Mouse (Mus musculus) neural tube, embryonic 15.5 days (tissue): ENCODE measurements around the gene Aplp2. TPM values are rescaled to one million over a fixed set of nuclear protein-coding genes. Genes with fewer than 3 reads are reported as not detected.
A peak's percentile ranks its signal among the peaks of the same experiment; 100 is the strongest.

Experiments
- ATAC-seq: fragments of 200-750 bp; cut with Nextera tagmentation; 2 replicates; pipeline ENCODE4 v1.8.0; 2017; ENCODE audit warnings: mild to moderate bottlenecking, moderate TSS enrichment, moderate library complexity; ENCODE audit not compliant: low FRiP score
- H3K27ac ChIP-seq: fragments of 300-500 bp; sonication (generic); replicated peaks from 2 replicates; pipeline ENCODE4 v1.5.1; 2015; ENCODE audit warnings: mild to moderate bottlenecking, inconsistent platforms
- H3K27me3 ChIP-seq: fragments of 300-500 bp; sonication (generic); replicated peaks from 2 replicates; pipeline ENCODE4 v1.6.1; 2015; ENCODE audit warnings: inconsistent platforms
- H3K36me3 ChIP-seq: fragments of 300-500 bp; sonication (generic); 2 replicates; pipeline ENCODE4 v1.6.1; 2015; ENCODE audit warnings: inconsistent platforms
- H3K4me1 ChIP-seq: fragments of 300-500 bp; sonication (generic); 2 replicates; pipeline ENCODE4 v1.6.1; 2015; ENCODE audit warnings: inconsistent platforms
- H3K4me2 ChIP-seq: fragments of 300-500 bp; sonication (generic); 2 replicates; pipeline ENCODE4 v1.6.1; 2015; ENCODE audit warnings: inconsistent platforms, mild to moderate bottlenecking, moderate library complexity
- H3K4me3 ChIP-seq: fragments of 300-500 bp; sonication (generic); replicated peaks from 2 replicates; pipeline ENCODE4 v1.5.1; 2015; ENCODE audit warnings: mild to moderate bottlenecking, inconsistent platforms
- H3K9ac ChIP-seq: fragments of 300-500 bp; sonication (generic); replicated peaks from 2 replicates; pipeline ENCODE4 v1.6.1; 2015; ENCODE audit warnings: mild to moderate bottlenecking, inconsistent platforms
- H3K9me3 ChIP-seq: fragments of 300-500 bp; sonication (generic); replicated peaks from 2 replicates; pipeline ENCODE4 v1.6.1; 2016; ENCODE audit warnings: inconsistent platforms
- WGBS: fragments of 180-500 bp; shearing (Covaris S2); methylation state at CpG from one replicate; pipeline ENCODE4 v1.1.7; 2015; ENCODE audit warnings: mixed read lengths; 5-methylcytosine and 5-hydroxymethylcytosine counted together
- polyA plus RNA-seq: library from polyadenylated mRNA; unstranded; fragments of >200 nt; fragmentation: Nextera tagmentation; extraction: Ambion mirVana; gene quantifications from 2 replicates; pipeline ENCODE4 v1.2.1, GENCODE M21; 2015

The Aplp2 gene
- polyA plus RNA-seq, 1 experiment from 2014 or later: 450 TPM

DNA sequence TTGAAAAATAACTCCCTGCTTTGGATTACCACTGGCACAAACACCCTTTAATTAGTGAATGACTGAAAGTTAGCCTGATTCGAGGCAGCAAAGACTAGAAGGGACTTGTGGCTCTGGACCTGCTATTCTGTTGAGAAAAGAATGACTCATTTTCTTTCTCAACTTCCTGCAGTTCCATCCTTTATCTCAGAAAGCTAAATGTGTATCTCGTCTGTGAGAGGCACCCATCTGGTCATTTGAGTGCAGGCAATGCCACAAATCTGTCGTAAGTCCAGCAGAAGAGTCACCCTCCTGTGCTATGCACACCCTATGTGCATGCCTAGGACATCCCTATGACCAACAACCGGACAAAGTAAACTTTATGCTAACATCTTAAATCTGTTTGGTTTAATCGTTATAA lies 78.5 kb downstream of the Aplp2 start:
- WGBS: 86% methylated on average over 5 of the region's 5 CpGs
- H3K9me3 ChIP-seq: no peaks in the 10 kb centered on the region
- no peak overlapping the region for H3K9ac ChIP-seq
- peaks cover 65% of the 10 kb centered on the region for H3K27me3 ChIP-seq
- no peak overlapping the region for H3K27ac ChIP-seq
- no peaks in the 10 kb centered on the region for H3K36me3 ChIP-seq
- no peak overlapping the region for H3K4me3 ChIP-seq
- peaks cover 20% of the 10 kb centered on the region for H3K4me1 ChIP-seq
- H3K4me2 ChIP-seq: no peak overlapping the region
- ATAC-seq: no peak

DNA sequence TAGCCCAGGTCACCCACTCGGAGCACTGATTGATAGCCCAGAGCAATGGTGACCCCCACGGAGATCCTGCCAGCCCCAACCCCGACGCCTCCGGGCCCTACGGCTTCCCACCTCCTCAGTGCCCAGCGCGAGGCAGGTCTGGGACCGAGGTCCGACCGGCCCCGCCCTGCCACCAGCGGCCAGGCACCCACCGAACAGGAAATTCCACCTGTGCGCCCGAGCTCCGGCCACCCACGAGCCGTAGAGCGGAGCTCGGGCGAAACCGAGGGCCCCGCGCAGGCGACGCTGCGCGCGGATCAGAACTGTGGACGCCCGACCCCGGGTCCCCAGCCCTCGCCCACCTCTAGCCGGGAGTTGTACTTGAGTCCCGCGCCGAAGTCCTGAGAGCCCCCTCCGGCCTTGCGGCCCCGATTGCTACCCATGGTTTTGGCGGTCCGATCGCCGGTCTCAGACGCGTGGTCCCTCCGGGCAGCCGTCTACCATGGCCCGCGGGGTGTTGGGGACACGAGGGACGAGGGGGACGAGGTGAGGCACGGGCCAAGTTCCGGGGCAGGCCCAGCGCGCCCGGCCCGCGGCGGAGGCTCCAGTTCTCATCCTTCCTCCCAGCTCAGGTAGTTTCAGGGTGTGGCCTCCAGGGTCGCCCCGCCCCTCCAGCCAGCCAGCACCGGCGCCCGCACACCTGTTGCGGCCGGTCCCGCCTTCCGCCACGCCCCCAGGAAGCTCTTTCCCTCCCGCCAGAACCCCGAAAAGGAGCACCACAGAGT lies 80.2 kb downstream of the Aplp2 start, which contains the start of gene St14:
St14 (minus strand) TSS at position 649 of the 764 bp plus-strand sequence.
- ATAC-seq: peak; percentile 48
- Histone ChIP-seq H3K4me3 (peak within 1 kb of the TSS; percentile 43), H3K27ac (no peak within 1 kb of the TSS), H3K4me2 (peak within 1 kb of the TSS; percentile 94), H3K4me1 (peaks cover 20% of the 10 kb centered on the region), H3K9me3 (no peaks in the 10 kb centered on the region), H3K27me3 (peaks cover 66% of the 10 kb centered on the region), H3K36me3 (no peaks in the 10 kb centered on the region), H3K9ac (peak within 1 kb of the TSS; percentile 30; the same call in 1 of the 2 replicates)
- under 1% methylated on average over 72 of the region's 74 CpGs for whole genome bisulfite sequencing

DNA sequence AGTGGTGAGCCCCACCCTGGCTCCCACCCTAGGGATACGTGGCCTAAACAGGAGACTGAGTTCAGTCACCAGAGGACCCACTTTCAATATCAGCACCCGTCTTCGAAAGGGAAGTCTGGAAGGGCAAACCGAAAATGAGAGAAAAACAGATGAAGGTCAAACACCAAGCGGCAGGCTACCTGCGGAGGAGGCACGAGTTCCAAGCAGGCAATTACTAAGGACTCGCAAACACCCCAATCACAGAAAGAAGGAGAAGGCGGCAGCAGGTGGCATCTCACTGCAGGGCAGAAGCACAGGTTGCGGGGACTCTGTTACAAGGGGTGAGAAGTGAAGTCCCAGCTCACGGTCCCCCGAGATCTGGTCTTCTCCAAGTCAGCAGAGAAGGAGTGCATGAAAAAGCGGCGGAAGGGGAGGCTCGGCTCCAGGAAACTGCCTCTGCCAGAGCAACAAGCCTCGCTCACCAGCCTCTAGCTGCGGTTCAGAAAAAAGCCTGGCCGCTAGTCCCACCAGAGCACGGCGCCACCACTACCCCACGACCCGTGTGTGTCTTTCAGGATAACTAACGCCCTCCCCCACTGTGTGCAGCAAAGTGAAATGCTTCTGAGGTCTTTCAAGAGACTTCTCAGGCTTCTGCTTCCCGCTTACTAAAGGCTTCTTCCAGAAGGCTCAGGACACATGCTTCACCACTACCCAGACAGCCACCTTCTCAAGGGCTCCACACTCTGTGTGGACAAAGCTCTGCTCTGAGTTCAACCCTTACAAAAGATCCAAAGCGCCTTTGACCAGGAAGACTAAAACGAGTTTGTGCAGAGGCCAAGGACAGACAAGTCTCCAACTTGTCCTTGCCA lies 81.0 kb downstream of the Aplp2 start:
- Histone ChIP-seq H3K4me3 (peak overlapping the region; percentile 43), H3K27me3 (peaks cover 66% of the 10 kb centered on the region), H3K27ac (no peak overlapping the region), H3K9me3 (no peaks in the 10 kb centered on the region), H3K9ac (no peak overlapping the region), H3K4me2 (peak overlapping the region; percentile 94), H3K4me1 (peaks cover 20% of the 10 kb centered on the region), H3K36me3 (no peaks in the 10 kb centered on the region)
- 9% methylated on average over 26 of the region's 26 CpGs for WGBS
- no peak for ATAC-seq

DNA sequence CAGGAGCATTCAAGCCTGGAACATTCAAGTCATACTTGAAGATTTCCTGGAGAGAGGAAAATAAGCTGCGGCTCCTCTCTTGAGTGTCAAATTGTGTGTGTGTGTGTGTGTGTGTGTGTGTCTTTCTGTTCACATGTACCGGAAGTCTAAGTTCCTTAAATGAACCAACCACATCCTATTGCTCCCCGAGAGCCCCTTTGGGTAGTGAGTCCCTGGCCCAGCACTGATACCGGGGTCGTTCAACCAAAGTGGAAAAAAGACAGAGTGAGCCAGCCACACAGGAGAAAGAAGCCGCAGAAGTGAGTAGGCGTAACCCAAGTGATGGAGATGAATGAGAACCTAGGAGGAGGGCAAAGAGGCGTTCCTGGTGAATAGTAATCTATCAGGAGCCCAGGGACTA lies 81.7 kb downstream of the Aplp2 start:
- H3K9ac ChIP-seq: no peak overlapping the region
- peaks cover 66% of the 10 kb centered on the region for H3K27me3 ChIP-seq
- no peak overlapping the region for H3K4me3 ChIP-seq
- 47% methylated on average over 8 of the region's 8 CpGs for WGBS
- H3K4me1 ChIP-seq: peaks cover 20% of the 10 kb centered on the region
- peak overlapping the region; percentile 94 for H3K4me2 ChIP-seq
- ATAC-seq: no peak
- H3K27ac ChIP-seq: no peak overlapping the region
- H3K9me3 ChIP-seq: no peaks in the 10 kb centered on the region
- H3K36me3 ChIP-seq: no peaks in the 10 kb centered on the region

DNA sequence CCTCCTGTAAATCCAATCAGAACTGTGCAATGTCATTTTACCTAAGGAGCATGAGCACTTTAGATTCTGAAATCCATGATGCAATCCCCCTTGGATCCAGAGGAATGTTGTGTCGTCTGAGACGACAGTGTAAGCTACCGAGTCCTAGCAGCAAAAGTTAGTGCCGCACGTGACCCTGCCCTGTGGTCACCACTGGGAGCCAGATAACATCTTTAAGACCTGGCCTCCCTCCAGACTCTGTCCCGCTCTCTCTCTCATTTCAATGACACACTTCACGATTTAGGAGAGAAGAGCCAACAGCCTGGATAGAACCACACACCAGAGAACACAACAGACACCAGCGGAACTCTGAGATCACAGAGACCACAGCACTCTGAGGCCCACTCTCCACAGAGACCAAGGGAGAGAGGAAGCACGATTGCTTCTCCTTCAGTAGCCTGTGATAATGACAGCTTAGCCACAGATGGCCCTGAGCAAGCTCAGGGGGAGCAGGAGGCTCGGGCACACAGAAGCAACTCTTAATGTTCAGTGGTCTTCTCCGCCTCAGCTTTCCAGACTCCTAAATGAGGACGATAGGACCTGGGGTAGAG lies 83.6 kb downstream of the Aplp2 start:
- H3K9ac ChIP-seq: no peak overlapping the region
- H3K4me1 ChIP-seq: peaks cover 20% of the 10 kb centered on the region
- no peak overlapping the region for H3K4me2 ChIP-seq
- ATAC-seq: no peak
- H3K4me3 ChIP-seq: no peak overlapping the region
- no peaks in the 10 kb centered on the region for H3K36me3 ChIP-seq
- H3K27ac ChIP-seq: no peak overlapping the region
- no peaks in the 10 kb centered on the region for H3K9me3 ChIP-seq
- H3K27me3 ChIP-seq: peaks cover 48% of the 10 kb centered on the region
- WGBS: 85% methylated on average over 12 of the region's 12 CpGs

DNA sequence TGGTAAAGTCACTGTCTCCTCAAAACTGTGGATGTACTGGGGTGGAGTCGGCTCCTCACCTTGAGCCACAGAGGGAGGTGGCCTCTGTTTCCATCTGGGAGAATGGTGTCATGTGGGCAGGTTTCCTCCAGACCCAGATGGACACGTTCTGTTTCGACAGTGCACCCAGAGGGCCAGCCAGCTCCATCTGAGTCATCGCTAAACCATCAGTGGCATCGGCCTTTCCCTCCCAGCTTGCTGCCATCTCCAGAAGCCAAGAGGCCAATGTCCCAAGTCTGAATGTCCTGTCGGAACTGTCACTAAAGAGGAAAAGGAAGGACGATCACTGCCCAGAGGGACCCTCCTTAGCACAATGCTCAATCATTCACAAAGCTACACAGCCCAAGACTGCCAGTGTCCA lies 85.5 kb downstream of the Aplp2 start:
- peaks cover 29% of the 10 kb centered on the region for H3K27me3 ChIP-seq
- H3K9ac ChIP-seq: no peak overlapping the region
- no peak overlapping the region for H3K4me3 ChIP-seq
- 86% methylated on average over 7 of the region's 7 CpGs for WGBS
- H3K27ac ChIP-seq: no peak overlapping the region
- H3K9me3 ChIP-seq: no peaks in the 10 kb centered on the region
- H3K4me1 ChIP-seq: peaks cover 13% of the 10 kb centered on the region
- H3K36me3 ChIP-seq: no peaks in the 10 kb centered on the region
- no peak overlapping the region for H3K4me2 ChIP-seq
- no peak for ATAC-seq

DNA sequence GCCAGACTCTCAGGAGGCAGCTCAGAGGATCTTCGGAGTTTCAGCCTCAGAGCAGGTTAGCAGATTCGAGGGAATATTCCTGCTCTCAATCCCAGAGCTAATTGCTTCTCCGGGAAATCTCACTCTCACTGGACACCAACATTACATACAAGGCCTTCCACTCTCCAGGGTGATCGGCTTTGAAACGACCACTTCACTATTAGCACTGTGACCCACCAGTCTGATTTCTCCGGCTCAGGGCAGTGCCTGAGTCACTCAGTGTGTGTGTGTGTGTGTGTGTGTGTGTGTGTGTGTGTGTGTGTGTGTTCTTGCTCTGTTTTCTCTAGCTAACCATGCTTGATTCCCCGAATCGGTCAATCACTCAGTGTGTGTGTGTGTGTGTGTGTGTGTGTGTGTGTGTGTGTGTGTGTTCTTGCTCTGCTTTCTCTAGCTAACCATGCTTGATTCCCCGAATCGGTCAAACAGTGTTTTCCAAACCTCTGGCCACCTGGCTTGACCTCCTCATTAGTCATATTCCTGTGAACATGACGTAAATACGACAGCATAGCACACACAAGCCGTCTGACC lies 89.1 kb downstream of the Aplp2 start:
- ATAC-seq: no peak
- WGBS: 66% methylated on average over 13 of the region's 13 CpGs
- Histone ChIP-seq H3K4me1 (0 out of 2 replicates have a peak, but pooled peaks cover 3% of the 10 kb centered on the region), H3K4me2 (no peak overlapping the region), H3K9ac (no peak overlapping the region), H3K9me3 (no peaks in the 10 kb centered on the region), H3K27ac (no peak overlapping the region), H3K4me3 (no peak overlapping the region), H3K36me3 (no peaks in the 10 kb centered on the region), H3K27me3 (no peaks in the 10 kb centered on the region)

DNA sequence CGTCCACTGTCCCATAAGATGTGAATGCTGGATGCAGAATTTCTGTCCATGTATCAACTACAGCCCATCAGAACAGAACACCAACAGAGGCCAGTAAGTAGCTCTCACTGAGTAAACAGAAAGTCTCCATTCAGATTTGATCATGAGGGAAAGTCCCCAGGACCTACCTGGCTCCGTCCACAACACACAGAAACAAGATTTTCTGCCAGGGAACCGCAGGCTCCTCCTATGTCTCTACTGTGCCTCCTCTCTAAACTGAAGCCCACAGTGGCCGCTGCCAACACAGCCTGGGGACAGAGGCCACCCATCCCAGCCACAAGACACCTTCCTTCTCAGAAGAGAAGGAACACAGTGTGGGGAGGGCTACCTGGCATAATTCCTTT lies 91.1 kb downstream of the Aplp2 start:
- Histone ChIP-seq H3K9ac (no peak overlapping the region), H3K27ac (no peak overlapping the region), H3K9me3 (no peaks in the 10 kb centered on the region), H3K27me3 (no peaks in the 10 kb centered on the region), H3K4me3 (no peak overlapping the region), H3K4me1 (0 out of 2 replicates have a peak, but pooled peaks cover 3% of the 10 kb centered on the region), H3K36me3 (no peaks in the 10 kb centered on the region), H3K4me2 (no peak overlapping the region)
- ATAC-seq: no peak
- 51% methylated on average over 4 of the region's 4 CpGs for WGBS

DNA sequence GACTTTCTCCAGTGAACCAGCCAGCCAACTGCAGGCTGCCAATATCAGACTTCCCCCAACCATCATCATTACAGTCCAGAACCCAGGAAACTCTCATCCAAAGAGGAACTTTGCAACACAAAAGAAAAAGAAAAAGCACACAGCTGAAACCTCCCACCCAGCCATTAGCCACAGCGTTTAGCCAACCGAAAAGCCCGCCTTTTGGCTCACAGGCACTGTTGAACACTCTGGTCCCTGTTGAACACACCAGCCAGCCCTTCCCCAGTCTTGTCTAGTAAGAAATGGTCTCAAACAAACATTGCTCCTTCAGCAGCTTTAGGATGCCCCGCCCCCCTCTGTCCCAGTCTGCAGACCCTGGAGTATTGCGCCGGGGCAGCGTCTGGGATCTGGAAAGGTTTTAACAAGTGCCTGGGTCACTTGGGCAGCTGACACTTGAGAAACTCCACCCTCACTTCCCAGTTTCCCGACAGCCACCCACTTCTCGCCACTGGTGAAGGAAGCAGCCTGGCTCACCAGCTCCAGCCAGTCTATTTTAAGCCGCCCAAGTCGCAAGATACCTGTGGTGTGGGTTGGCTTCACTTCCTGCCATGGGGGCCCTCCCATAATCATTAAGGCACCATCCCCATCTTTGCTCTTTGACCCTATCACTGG lies 91.6 kb downstream of the Aplp2 start:
- no peaks in the 10 kb centered on the region for H3K9me3 ChIP-seq
- H3K4me3 ChIP-seq: no peak overlapping the region
- H3K36me3 ChIP-seq: no peaks in the 10 kb centered on the region
- ATAC-seq: no peak
- H3K27me3 ChIP-seq: no peaks in the 10 kb centered on the region
- H3K4me2 ChIP-seq: no peak overlapping the region
- WGBS: 50% methylated on average over 11 of the region's 11 CpGs
- 0 out of 2 replicates have a peak, but pooled peaks cover 3% of the 10 kb centered on the region for H3K4me1 ChIP-seq
- no peak overlapping the region for H3K27ac ChIP-seq
- H3K9ac ChIP-seq: no peak overlapping the region

DNA sequence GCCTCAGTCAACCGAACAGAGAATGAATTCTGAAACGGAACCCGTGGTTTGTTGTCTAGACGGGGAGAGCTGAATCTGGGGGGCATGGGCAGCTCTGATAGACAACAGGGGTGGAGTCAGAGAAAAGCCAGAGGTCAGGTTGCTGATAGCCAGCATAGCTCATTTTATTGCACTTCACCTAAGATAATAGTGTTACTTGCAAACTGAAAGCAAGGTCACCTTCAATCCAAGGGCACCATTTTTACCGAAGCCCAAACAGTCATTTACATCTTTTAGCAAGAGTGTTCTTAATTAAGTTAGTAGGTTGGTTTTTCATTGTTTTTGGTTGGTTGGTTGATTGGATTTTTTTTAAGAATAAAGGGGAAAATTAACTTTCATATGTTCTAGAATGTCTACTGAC lies 92.2 kb downstream of the Aplp2 start:
- H3K27me3 ChIP-seq: no peaks in the 10 kb centered on the region
- H3K9ac ChIP-seq: no peak overlapping the region
- H3K4me2 ChIP-seq: no peak overlapping the region
- no peak overlapping the region for H3K4me3 ChIP-seq
- ATAC-seq: no peak
- H3K27ac ChIP-seq: no peak overlapping the region
- no peaks in the 10 kb centered on the region for H3K9me3 ChIP-seq
- H3K4me1 ChIP-seq: 0 out of 2 replicates have a peak, but pooled peaks cover 3% of the 10 kb centered on the region
- no peaks in the 10 kb centered on the region for H3K36me3 ChIP-seq
- WGBS: 76% methylated on average over 5 of the region's 5 CpGs
